Mouse (Mus musculus): ENCODE results near the gene Hdac9. TPM values are rescaled to one million over a fixed set of nuclear protein-coding genes. Genes with fewer than 3 reads are reported as not detected.

The Hdac9 gene
- polyA plus RNA-seq, 1 experiment from 2014 or later: 8.8 TPM

- Histone ChIP-seq H3K9ac (no peak overlapping the region), H3K36me3 (no peaks in the 10 kb centered on the region), H3K4me1 (no peaks in the 10 kb centered on the region), H3K27me3 (replicated peaks) (no peaks in the 10 kb centered on the region), H3K4me2 (replicated peaks) (no peak overlapping the region), H3K27ac (no peak overlapping the region), H3K9me3 (no peaks in the 10 kb centered on the region), H3K4me3 (no peak overlapping the region)
- 85% methylated on average over 6 of the region's 6 CpGs for WGBS
- no peak for ATAC-seq (ENCODE audit: low FRiP score, low read depth)
These were observed 760.6 kb downstream of the Hdac9 start for GRCm38 (mm10) chr12:34156301-34156700.

- H3K27me3 ChIP-seq (replicated peaks): no peaks in the 10 kb centered on the region
- H3K4me2 ChIP-seq (replicated peaks): no peak overlapping the region
- 29% methylated on average over 5 of the region's 5 CpGs for WGBS
- ATAC-seq (ENCODE audit: low FRiP score, low read depth): no peak
- H3K9ac ChIP-seq: no peak overlapping the region
- H3K36me3 ChIP-seq: no peaks in the 10 kb centered on the region
- no peaks in the 10 kb centered on the region for H3K9me3 ChIP-seq
- H3K4me3 ChIP-seq: no peak overlapping the region
- no peak overlapping the region for H3K27ac ChIP-seq
- H3K4me1 ChIP-seq: no peaks in the 10 kb centered on the region
These were observed 761.2 kb downstream of the Hdac9 start for GRCm38 (mm10) chr12:34155740-34156139.

GRCm38 (mm10) chr12:34154757-34155156 lies 762.1 kb downstream of the Hdac9 start:
- no peak overlapping the region for H3K27ac ChIP-seq
- H3K4me1 ChIP-seq: no peaks in the 10 kb centered on the region
- 78% methylated on average over 3 of the region's 3 CpGs for WGBS
- no peak overlapping the region for H3K9ac ChIP-seq
- H3K36me3 ChIP-seq: no peaks in the 10 kb centered on the region
- H3K9me3 ChIP-seq: no peaks in the 10 kb centered on the region
- no peak overlapping the region for H3K4me3 ChIP-seq
- ATAC-seq (ENCODE audit: low FRiP score, low read depth): no peak
- no peaks in the 10 kb centered on the region for H3K27me3 ChIP-seq (replicated peaks)
- H3K4me2 ChIP-seq (replicated peaks): no peak overlapping the region

- Histone ChIP-seq H3K27me3 (replicated peaks) (no peaks in the 10 kb centered on the region), H3K4me1 (no peaks in the 10 kb centered on the region), H3K27ac (no peak overlapping the region), H3K4me3 (no peak overlapping the region), H3K36me3 (no peaks in the 10 kb centered on the region), H3K9me3 (no peaks in the 10 kb centered on the region), H3K9ac (no peak overlapping the region), H3K4me2 (replicated peaks) (no peak overlapping the region)
- no peak for ATAC-seq (ENCODE audit: low FRiP score, low read depth)
- 68% methylated on average over 3 of the region's 3 CpGs for WGBS
These were observed 765.6 kb downstream of the Hdac9 start for GRCm38 (mm10) chr12:34151336-34151735.

- no peaks in the 10 kb centered on the region for H3K36me3 ChIP-seq
- H3K4me1 ChIP-seq: no peaks in the 10 kb centered on the region
- no peak for ATAC-seq (ENCODE audit: low FRiP score, low read depth)
- H3K27ac ChIP-seq: no peak overlapping the region
- H3K9ac ChIP-seq: no peak overlapping the region
- H3K9me3 ChIP-seq: no peaks in the 10 kb centered on the region
- WGBS: 96% methylated on average over 2 of the region's 2 CpGs
- no peak overlapping the region for H3K4me2 ChIP-seq (replicated peaks)
- no peaks in the 10 kb centered on the region for H3K27me3 ChIP-seq (replicated peaks)
- H3K4me3 ChIP-seq: no peak overlapping the region
These were observed 774.2 kb downstream of the Hdac9 start for GRCm38 (mm10) chr12:34142743-34143142.

GRCm38 (mm10) chr12:34113336-34113735 lies 803.6 kb downstream of the Hdac9 start:
- Histone ChIP-seq H3K27me3 (replicated peaks) (no peaks in the 10 kb centered on the region), H3K9ac (no peak overlapping the region), H3K36me3 (no peaks in the 10 kb centered on the region), H3K4me1 (no peaks in the 10 kb centered on the region), H3K9me3 (no peaks in the 10 kb centered on the region), H3K4me2 (replicated peaks) (no peak overlapping the region), H3K4me3 (no peak overlapping the region), H3K27ac (no peak overlapping the region)
- 16% methylated on average over 1 of the region's 1 CpGs for WGBS
- ATAC-seq (ENCODE audit: low FRiP score, low read depth): no peak

GRCm38 (mm10) chr12:34092953-34093352 lies 823.9 kb downstream of the Hdac9 start:
- Histone ChIP-seq H3K36me3 (no peaks in the 10 kb centered on the region), H3K4me3 (no peak overlapping the region), H3K9me3 (no peaks in the 10 kb centered on the region), H3K4me2 (replicated peaks) (no peak overlapping the region), H3K27me3 (replicated peaks) (no peaks in the 10 kb centered on the region), H3K4me1 (no peaks in the 10 kb centered on the region), H3K9ac (no peak overlapping the region), H3K27ac (no peak overlapping the region)
- no peak for ATAC-seq (ENCODE audit: low FRiP score, low read depth)
- 81% methylated on average over 4 of the region's 4 CpGs for WGBS

- H3K4me3 ChIP-seq: no peak overlapping the region
- H3K4me1 ChIP-seq: no peaks in the 10 kb centered on the region
- WGBS: 95% methylated on average over 1 of the region's 1 CpGs
- H3K36me3 ChIP-seq: no peaks in the 10 kb centered on the region
- ATAC-seq (ENCODE audit: low FRiP score, low read depth): no peak
- H3K4me2 ChIP-seq (replicated peaks): no peak overlapping the region
- no peaks in the 10 kb centered on the region for H3K27me3 ChIP-seq (replicated peaks)
- no peaks in the 10 kb centered on the region for H3K9me3 ChIP-seq
- H3K27ac ChIP-seq: no peak overlapping the region
- no peak overlapping the region for H3K9ac ChIP-seq
These were observed 825.0 kb downstream of the Hdac9 start for GRCm38 (mm10) chr12:34091851-34092250.

- 87% methylated on average over 2 of the region's 2 CpGs for WGBS
- Histone ChIP-seq H3K27ac (no peak overlapping the region), H3K4me3 (no peak overlapping the region), H3K4me1 (no peaks in the 10 kb centered on the region), H3K9me3 (no peaks in the 10 kb centered on the region), H3K27me3 (replicated peaks) (no peaks in the 10 kb centered on the region), H3K36me3 (no peaks in the 10 kb centered on the region), H3K4me2 (replicated peaks) (no peak overlapping the region), H3K9ac (no peak overlapping the region)
- ATAC-seq (ENCODE audit: low FRiP score, low read depth): no peak
These were observed 829.5 kb downstream of the Hdac9 start for GRCm38 (mm10) chr12:34087292-34087942.

GRCm38 (mm10) chr12:34076981-34077380 lies 839.9 kb downstream of the Hdac9 start:
- no peaks in the 10 kb centered on the region for H3K9me3 ChIP-seq
- no peaks in the 10 kb centered on the region for H3K4me1 ChIP-seq
- 82% methylated on average over 2 of the region's 2 CpGs for WGBS
- H3K36me3 ChIP-seq: no peaks in the 10 kb centered on the region
- no peak overlapping the region for H3K9ac ChIP-seq
- ATAC-seq (ENCODE audit: low FRiP score, low read depth): no peak
- no peak overlapping the region for H3K4me2 ChIP-seq (replicated peaks)
- H3K4me3 ChIP-seq: no peak overlapping the region
- no peak overlapping the region for H3K27ac ChIP-seq
- no peaks in the 10 kb centered on the region for H3K27me3 ChIP-seq (replicated peaks)

- H3K9ac ChIP-seq: no peak overlapping the region
- H3K36me3 ChIP-seq: no peaks in the 10 kb centered on the region
- WGBS: 83% methylated on average over 9 of the region's 9 CpGs
- H3K27ac ChIP-seq: no peak overlapping the region
- H3K4me3 ChIP-seq: no peak overlapping the region
- no peaks in the 10 kb centered on the region for H3K27me3 ChIP-seq (replicated peaks)
- H3K9me3 ChIP-seq: no peaks in the 10 kb centered on the region
- ATAC-seq (ENCODE audit: low FRiP score, low read depth): no peak
- H3K4me2 ChIP-seq (replicated peaks): no peak overlapping the region
- H3K4me1 ChIP-seq: no peaks in the 10 kb centered on the region
These were observed 840.9 kb downstream of the Hdac9 start for GRCm38 (mm10) chr12:34075805-34076509.

GRCm38 (mm10) chr12:34052508-34052907 lies 864.4 kb downstream of the Hdac9 start:
- H3K27ac ChIP-seq: no peak overlapping the region
- no peaks in the 10 kb centered on the region for H3K9me3 ChIP-seq
- H3K27me3 ChIP-seq (replicated peaks): no peaks in the 10 kb centered on the region
- H3K9ac ChIP-seq: no peak overlapping the region
- H3K36me3 ChIP-seq: no peaks in the 10 kb centered on the region
- no peak overlapping the region for H3K4me3 ChIP-seq
- ATAC-seq (ENCODE audit: low FRiP score, low read depth): no peak
- no peak overlapping the region for H3K4me2 ChIP-seq (replicated peaks)
- 92% methylated on average over 5 of the region's 5 CpGs for WGBS
- H3K4me1 ChIP-seq: no peaks in the 10 kb centered on the region

GRCm38 (mm10) chr12:34052036-34052435 lies 864.9 kb downstream of the Hdac9 start:
- ATAC-seq (ENCODE audit: low FRiP score, low read depth): no peak
- WGBS: 83% methylated on average over 3 of the region's 3 CpGs
- H3K4me2 ChIP-seq (replicated peaks): no peak overlapping the region

More at GRCm38 (mm10) chr12:34052036-34052435, 864.9 kb downstream of the Hdac9 start:
- H3K9ac ChIP-seq: no peak overlapping the region
- H3K4me1 ChIP-seq: no peaks in the 10 kb centered on the region
- H3K27ac ChIP-seq: no peak overlapping the region
- no peaks in the 10 kb centered on the region for H3K9me3 ChIP-seq
- no peak overlapping the region for H3K4me3 ChIP-seq
- H3K36me3 ChIP-seq: no peaks in the 10 kb centered on the region
- H3K27me3 ChIP-seq (replicated peaks): no peaks in the 10 kb centered on the region
